Mouse (Mus musculus) lung, adult 2 months (tissue): ENCODE data around the gene Tex52.

Source experiments
- CTCF ChIP-seq: fragments of 200-500 bp; IDR thresholded peaks from 2 replicates; pipeline ENCODE4 v1.5.1; 2011; ENCODE audit warnings: mild to moderate bottlenecking, low read length, control low read depth; ENCODE audit not compliant: insufficient read depth
- POLR2A ChIP-seq: fragments of 200-500 bp; IDR thresholded peaks from 2 replicates; pipeline ENCODE4 v1.6.1; 2011; ENCODE audit warnings: low read depth, mild to moderate bottlenecking, control low read depth, low read length, borderline replicate concordance; ENCODE audit errors: extremely low read depth

- TF ChIP-seq CTCF (no peak), POLR2A (no peak)
Observed at GRCm38 (mm10) chr6:128364721-128365120, 10.5 kb upstream of the Tex52 start.
